Mouse (Mus musculus): ENCODE data around the gene Gse1. TPM values are rescaled to one million over a fixed set of nuclear protein-coding genes. Genes with fewer than 3 reads are reported as not detected.

Gene Gse1
- total and polyA plus RNA-seq, 3 experiments = 23.6 to 128 (median 66.9) TPM

GRCm38 (mm10) chr8:120513638-120514461 lies 285.6 kb downstream of the Gse1 start:
- Histone ChIP-seq H3K4me3 (ENCODE audit: control insufficient read depth in 1 of 2, insufficient read depth in 1 of 2, low read depth in 2 of 2, low read length in 2 of 2) (no peak overlapping the region), H3K27ac (ENCODE audit: control insufficient read depth, low read depth, low read length) (no peak overlapping the region), H3K27me3 (ENCODE audit: control insufficient read depth in 1 of 2, insufficient read depth in 2 of 2, low read length in 2 of 2) (no peaks in the 10 kb centered on the region), H3K4me1 (ENCODE audit: control insufficient read depth in 1 of 2, insufficient read depth in 2 of 2, low read length in 2 of 2) (peaks cover 7 to 11% of the 10 kb centered on the region in 2 experiments; a peak in 3 of 4 replicates), H3K9ac (ENCODE audit: control insufficient read depth, low read depth, low read length, poor library complexity, severe bottlenecking) (no peak overlapping the region), H3K79me2 (ENCODE audit: control insufficient read depth, insufficient read depth, low read length, poor library complexity) (peaks cover 98% of the 10 kb centered on the region), H3K36me3 (ENCODE audit: control insufficient read depth in 1 of 2, insufficient read depth in 2 of 2, low read length in 2 of 2) (peaks cover 4 to 16% of the 10 kb centered on the region in 2 experiments; a peak in 3 of 4 replicates), H3K9me3 (replicated peaks; ENCODE audit: insufficient read depth, low read length) (no peaks in the 10 kb centered on the region)
- DNase-seq (ENCODE audit: low read depth, low spot score) = no peak
- TF ChIP-seq MAFK (IDR thresholded peaks at IDR 0.05; ENCODE audit: borderline replicate concordance, low read depth, low read length) (no peak), HCFC1 (IDR thresholded peaks at IDR 0.05; ENCODE audit: low read depth, low read length) (no peak), ELF1 (IDR thresholded peaks at IDR 0.05; ENCODE audit: low read depth, low read length) (no peak), USF2 (IDR thresholded peaks at IDR 0.05; ENCODE audit: borderline replicate concordance in 1 of 2, insufficient read depth in 1 of 2, low read depth in 1 of 2, low read length in 2 of 2) (no peak), MYC (IDR thresholded peaks at IDR 0.05; ENCODE audit: low read depth, low read length) (no peak), EP300 (IDR thresholded peaks at IDR 0.05; ENCODE audit: low read depth in 1 of 2, low read length in 2 of 2) (no peak), NRF1 (IDR thresholded peaks at IDR 0.05; ENCODE audit: insufficient read depth, low read depth, low read length, poor library complexity, severe bottlenecking) (no peak), MAZ (IDR thresholded peaks at IDR 0.05; ENCODE audit: low read depth, low read length) (no peak)

GRCm38 (mm10) chr8:120515214-120515613 lies 287.0 kb downstream of the Gse1 start:
- peaks cover 5% of the 10 kb centered on the region in 2 experiments; a peak in 3 of 4 replicates for H3K36me3 ChIP-seq (ENCODE audit: control insufficient read depth in 1 of 2, insufficient read depth in 2 of 2, low read length in 2 of 2)
- H3K4me3 ChIP-seq (ENCODE audit: control insufficient read depth in 1 of 2, insufficient read depth in 1 of 2, low read depth in 2 of 2, low read length in 2 of 2) = no peak overlapping the region
- no peak for DNase-seq (ENCODE audit: low read depth, low spot score)
- TF ChIP-seq TAL1 (IDR thresholded peaks at IDR 0.05; ENCODE audit: low read length) (no peak), KAT2A (conservative IDR thresholded peaks at IDR 0.05; ENCODE audit: low read depth, low read length) (no peak), BHLHE40 (IDR thresholded peaks at IDR 0.05; ENCODE audit: borderline replicate concordance, low read depth, low read length) (no peak), MAFK (IDR thresholded peaks at IDR 0.05; ENCODE audit: borderline replicate concordance, low read depth, low read length) (no peak), CHD1 (IDR thresholded peaks at IDR 0.05; ENCODE audit: low read depth, low read length) (no peak), ZMIZ1 (IDR thresholded peaks at IDR 0.05; ENCODE audit: low read depth, low read length) (no peak)
- H3K9ac ChIP-seq (ENCODE audit: control insufficient read depth, low read depth, low read length, poor library complexity, severe bottlenecking) = no peak overlapping the region
- no peaks in the 10 kb centered on the region for H3K9me3 ChIP-seq (replicated peaks; ENCODE audit: insufficient read depth, low read length)
- H3K79me2 ChIP-seq (ENCODE audit: control insufficient read depth, insufficient read depth, low read length, poor library complexity) = peaks cover 98% of the 10 kb centered on the region
- H3K27me3 ChIP-seq (ENCODE audit: control insufficient read depth in 1 of 2, insufficient read depth in 2 of 2, low read length in 2 of 2) = no peaks in the 10 kb centered on the region
- no peak overlapping the region for H3K27ac ChIP-seq (ENCODE audit: control insufficient read depth, low read depth, low read length)
- peaks cover 0 to 6% of the 10 kb centered on the region in 2 experiments; a peak in 2 of 4 replicates for H3K4me1 ChIP-seq (ENCODE audit: control insufficient read depth in 1 of 2, insufficient read depth in 2 of 2, low read length in 2 of 2)

All from MEL (cell line).